Mouse (Mus musculus): ENCODE measurements around the gene Clec12b.
"Not testable (repeated sequence)": the region's sequence is repeated elsewhere in the genome, so short reads cannot be mapped to it uniquely, and the experiment has no call there.

GRCm38 (mm10) chr6:129342391-129342790 is 43.3 kb downstream of the Clec12b start, which contains the start of gene Clec12a:
- not testable (repeated sequence) for TF ChIP-seq CTCF (conservative IDR thresholded peaks at IDR 0.05; ENCODE audit: low read length); NANOG (IDR thresholded peaks at IDR 0.05; ENCODE audit: borderline replicate concordance, low read length); POU5F1 (IDR thresholded peaks at IDR 0.05; ENCODE audit: borderline replicate concordance, low read length)
